Mouse (Mus musculus): ENCODE data around the gene Slc25a5. TPM values are rescaled to one million over a fixed set of nuclear protein-coding genes. Genes with fewer than 3 reads are reported as not detected.

Slc25a5 gene
- 685 TPM for polyA plus RNA-seq (2017; shearing (Covaris generic))

GRCm38 (mm10) chrX:36795424-36796162, at the start of gene Slc25a5:
Slc25a5 (plus strand) TSS chrX:36795651.

Other genes with a start within 250 kb of the Slc25a5 start
- 67.3 TPM for gene Pgrmc1, start 197.4 kb upstream of the Slc25a5 start, polyA plus RNA-seq (2017; shearing (Covaris generic))
- 1.0 TPM for gene Akap17b, start 150.3 kb upstream of the Slc25a5 start, polyA plus RNA-seq (2017; shearing (Covaris generic))
- gene Slc25a43, start 52.0 kb upstream of the Slc25a5 start, polyA plus RNA-seq (2017; shearing (Covaris generic)), result 0.50 TPM
- 108 TPM for gene Ube2a, start 78.2 kb downstream of the Slc25a5 start, polyA plus RNA-seq (2017; shearing (Covaris generic))
- gene C330007P06Rik, start 78.5 kb downstream of the Slc25a5 start, polyA plus RNA-seq (2017; shearing (Covaris generic)), result 26.2 TPM
- 2.1 TPM for gene Nkrf, start 107.2 kb downstream of the Slc25a5 start, polyA plus RNA-seq (2017; shearing (Covaris generic))
- gene Sept6, start 196.1 kb downstream of the Slc25a5 start, polyA plus RNA-seq (2017; shearing (Covaris generic)), result 115 TPM

Data from CD4-positive, CD25-positive, alpha-beta regulatory T cell (primary cell).